Mouse (Mus musculus) C2C12 (cell line): ENCODE measurements around the gene Tmem80. TPM values are rescaled to one million over a fixed set of nuclear protein-coding genes. Genes with fewer than 3 reads are reported as not detected.
A peak's percentile ranks its signal among the peaks of the same experiment; 100 is the strongest.

Experiments
- H3K27me3 ChIP-seq: one replicate; pipeline ENCODE4 v1.6.1; 2011; ENCODE audit not compliant: control insufficient read depth, insufficient read depth, insufficient read length
- H3K36me3 ChIP-seq: one replicate; pipeline ENCODE4 v1.6.1; 2011; ENCODE audit not compliant: control insufficient read depth, insufficient read depth
- H3K4me3 ChIP-seq: one replicate; pipeline ENCODE4 v1.5.1; 2011; ENCODE audit warnings: mild to moderate bottlenecking, control low read depth; ENCODE audit not compliant: poor library complexity, insufficient read depth, severe bottlenecking
- H3K79me2 ChIP-seq: one replicate; pipeline ENCODE4 v1.6.1; 2011; ENCODE audit not compliant: control insufficient read depth, insufficient read depth
- H3K79me3 ChIP-seq: one replicate; pipeline ENCODE4 v1.6.1; 2011; ENCODE audit warnings: low read depth, control low read depth
- H3ac ChIP-seq: one replicate; pipeline ENCODE3; 2011; ENCODE audit warnings: low read depth; ENCODE audit not compliant: control insufficient read depth, insufficient read length
- CEBPB ChIP-seq: IDR thresholded peaks from one replicate; pipeline ENCODE4 v1.6.1; 2011; ENCODE audit warnings: low read depth, mild to moderate bottlenecking, control low read depth, moderate library complexity
- CTCF ChIP-seq: IDR thresholded peaks from one replicate; pipeline ENCODE4 v1.5.1; 2011; ENCODE audit not compliant: control insufficient read depth, insufficient read depth, insufficient read length
- FOSL1 ChIP-seq: IDR thresholded peaks from one replicate; pipeline ENCODE4 v1.8.0; 2011; ENCODE audit warnings: mild to moderate bottlenecking, low read length; ENCODE audit not compliant: poor library complexity, insufficient read depth, severe bottlenecking
- MAX ChIP-seq: IDR thresholded peaks from one replicate; pipeline ENCODE4 v1.6.1; 2011; ENCODE audit warnings: mild to moderate bottlenecking, control low read depth
- MYOD1 ChIP-seq: IDR thresholded peaks from one replicate; pipeline ENCODE4 v1.6.1; 2011; ENCODE audit warnings: low read depth; ENCODE audit not compliant: control insufficient read depth, insufficient read length
- MYOG ChIP-seq: IDR thresholded peaks from one replicate; pipeline ENCODE4 v1.6.1; 2011; ENCODE audit not compliant: control insufficient read depth, insufficient read length; ENCODE audit errors: extremely low read depth
- USF1 ChIP-seq: IDR thresholded peaks from one replicate; pipeline ENCODE4 v1.6.1; 2011; ENCODE audit warnings: low read depth, mild to moderate bottlenecking, control low read depth, moderate library complexity
- polyA plus RNA-seq: library from polyadenylated mRNA; unstranded; fragments of >200 nt; fragmentation: generic; extraction: Trizol; gene quantifications from one replicate; pipeline ENCODE4 v1.2.1, GENCODE M21; 2012; ENCODE audit warnings: missing spikeins

Gene Tmem80
- polyA plus RNA-seq, 1 experiment: 18.9 TPM

- H3K4me3 ChIP-seq: no peak overlapping the region
Measured at GRCm38 (mm10) chr7:141361510-141361909, 34.0 kb downstream of the Tmem80 start.

DNA sequence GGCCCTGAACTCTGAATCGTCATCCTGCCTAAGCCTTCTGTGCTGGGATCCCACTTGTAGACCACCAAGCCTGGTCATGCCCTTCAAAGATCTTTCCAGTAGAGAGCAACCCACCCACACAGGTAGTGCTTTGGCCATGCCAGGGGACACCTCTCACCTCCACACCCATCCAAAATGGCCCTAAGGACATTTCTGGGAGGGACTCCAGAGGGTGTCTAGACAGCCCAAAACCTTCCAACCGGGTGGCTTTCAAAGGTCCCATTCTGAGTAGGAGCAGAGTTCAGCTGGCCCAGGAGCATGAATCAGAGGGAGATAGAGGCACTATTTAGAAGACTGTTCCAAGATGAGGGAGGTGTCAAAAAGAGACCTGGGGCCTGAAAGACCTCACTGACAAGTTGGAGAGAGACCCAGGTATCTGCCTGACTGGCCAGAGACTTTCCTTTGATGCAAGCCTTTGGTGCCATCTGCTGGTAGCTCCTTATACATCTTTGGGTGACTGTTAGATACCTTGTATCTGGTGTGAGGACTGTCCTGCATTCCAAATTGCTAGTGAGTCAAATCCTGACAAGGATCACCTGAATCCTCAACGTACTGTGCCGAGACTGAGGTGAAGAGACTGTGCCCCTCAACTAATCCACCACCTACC, 35.7 kb downstream of the Tmem80 start:
- no peak for TF ChIP-seq USF1
- TF ChIP-seq CTCF: peak; percentile 46
- TF ChIP-seq CEBPB: no peak
- no peak for TF ChIP-seq MYOG
- TF ChIP-seq MYOD1: no peak
- no peak for TF ChIP-seq MAX
- no peak overlapping the region for H3ac ChIP-seq
- H3K79me2 ChIP-seq: no peaks in the 10 kb centered on the region
- H3K36me3 ChIP-seq: no peaks in the 10 kb centered on the region
- peaks cover 4% of the 10 kb centered on the region for H3K27me3 ChIP-seq
- H3K79me3 ChIP-seq: no peaks in the 10 kb centered on the region
- no peak overlapping the region for H3K4me3 ChIP-seq

More at GRCm38 (mm10) chr7:141361510-141361909, 34.0 kb downstream of the Tmem80 start:
- H3K27me3 ChIP-seq: peaks cover 4% of the 10 kb centered on the region
- H3K79me3 ChIP-seq: no peaks in the 10 kb centered on the region
- H3K36me3 ChIP-seq: no peaks in the 10 kb centered on the region
- no peak overlapping the region for H3ac ChIP-seq
- H3K79me2 ChIP-seq: no peaks in the 10 kb centered on the region
- no peak for TF ChIP-seq MAX
- no peak for TF ChIP-seq CTCF
- no peak for TF ChIP-seq USF1
- no peak for TF ChIP-seq MYOG
- no peak for TF ChIP-seq MYOD1
- no peak for TF ChIP-seq FOSL1
- no peak for TF ChIP-seq CEBPB

- TF ChIP-seq FOSL1: no peak
- TF ChIP-seq MYOG: no peak
- Histone ChIP-seq H3ac (no peak overlapping the region), H3K4me3 (no peak overlapping the region), H3K79me3 (no peaks in the 10 kb centered on the region), H3K27me3 (peaks cover 4% of the 10 kb centered on the region), H3K36me3 (no peaks in the 10 kb centered on the region), H3K79me2 (no peaks in the 10 kb centered on the region)
Measured at GRCm38 (mm10) chr7:141363752-141364125, 36.2 kb downstream of the Tmem80 start.

DNA sequence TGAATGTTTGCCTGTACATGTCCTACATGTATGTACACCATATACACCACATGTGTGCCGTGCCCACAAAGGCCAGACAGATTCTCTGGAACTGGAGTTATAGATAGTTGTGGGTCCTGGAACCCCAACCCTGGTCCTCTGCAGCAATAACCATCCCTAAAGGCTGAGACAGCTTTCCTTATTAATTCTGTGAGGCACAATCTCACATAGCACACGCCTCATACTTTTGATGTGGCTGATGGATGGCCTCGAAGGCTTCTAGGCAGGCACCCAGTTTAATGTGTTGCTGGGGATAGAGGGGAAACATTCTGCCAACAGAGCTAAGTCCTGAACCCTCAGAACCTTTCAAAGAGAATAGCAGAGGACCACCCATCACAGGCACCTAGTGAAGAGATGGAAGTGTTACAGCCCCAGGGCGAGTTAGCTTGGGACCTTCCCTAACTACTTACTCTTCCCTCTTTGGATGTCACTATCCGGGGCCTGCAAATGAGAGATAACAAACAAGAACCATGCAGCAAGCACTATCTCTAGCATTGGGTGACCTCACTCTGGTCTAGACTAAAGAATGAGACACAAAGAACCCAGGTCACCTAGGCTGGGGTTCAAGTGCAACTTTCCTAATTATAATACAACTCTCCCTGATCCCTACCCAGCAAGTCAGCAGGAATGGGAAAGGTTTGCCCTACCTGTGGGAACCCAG, 37.0 kb downstream of the Tmem80 start:
- Histone ChIP-seq H3ac (no peak overlapping the region), H3K36me3 (no peaks in the 10 kb centered on the region), H3K27me3 (peaks cover 4% of the 10 kb centered on the region), H3K4me3 (no peak overlapping the region), H3K79me2 (no peaks in the 10 kb centered on the region), H3K79me3 (no peaks in the 10 kb centered on the region)
- TF ChIP-seq CTCF: no peak
- TF ChIP-seq CEBPB: no peak
- no peak for TF ChIP-seq MYOD1
- TF ChIP-seq MAX: no peak
- TF ChIP-seq USF1: no peak
- TF ChIP-seq FOSL1: no peak

DNA sequence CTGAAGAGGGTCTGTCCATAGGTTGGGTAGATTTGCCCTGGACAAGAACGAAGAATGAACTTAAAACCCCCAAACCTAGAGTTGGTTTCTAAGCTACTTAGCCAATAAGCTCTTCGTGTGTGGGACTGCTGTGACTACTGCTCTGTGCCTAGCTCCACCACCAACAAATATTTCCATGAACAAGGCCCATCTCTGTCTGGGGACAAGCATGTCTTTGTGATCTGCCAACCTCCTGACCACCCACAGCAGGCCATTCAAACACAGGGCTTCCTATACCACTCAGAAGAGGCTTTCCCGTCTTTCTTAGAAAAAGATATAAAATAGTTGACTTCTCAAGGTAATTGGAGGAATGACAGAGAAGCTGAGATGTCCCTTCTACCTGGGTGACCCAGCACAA, 37.5 kb downstream of the Tmem80 start:
- Histone ChIP-seq H3K4me3 (no peak overlapping the region), H3ac (no peak overlapping the region), H3K27me3 (peaks cover 4% of the 10 kb centered on the region), H3K79me2 (no peaks in the 10 kb centered on the region), H3K36me3 (no peaks in the 10 kb centered on the region), H3K79me3 (no peaks in the 10 kb centered on the region)
- TF ChIP-seq MYOD1 (no peak), CTCF (no peak), MAX (no peak), MYOG (no peak), FOSL1 (no peak), USF1 (no peak), CEBPB (no peak)

DNA sequence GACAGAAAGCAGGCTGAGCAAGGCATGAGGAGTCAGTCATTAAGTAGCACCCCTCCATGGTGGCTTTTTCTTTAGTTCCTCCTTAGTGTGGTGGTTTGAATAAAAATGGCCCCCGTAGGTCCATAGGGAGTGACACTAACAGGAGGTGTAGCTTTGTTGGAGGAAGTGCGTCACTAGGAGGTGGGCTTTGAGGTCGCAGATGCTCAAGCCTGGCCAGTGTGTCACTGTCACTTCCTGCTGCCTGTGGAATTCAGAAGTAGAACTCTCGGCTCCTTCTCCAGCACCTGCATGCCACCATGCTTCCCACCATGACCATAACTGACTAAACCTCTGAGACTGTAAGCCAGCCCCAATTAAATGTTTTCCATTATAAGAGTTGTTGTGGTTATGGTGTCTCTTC, 39.8 kb downstream of the Tmem80 start:
- Histone ChIP-seq H3K4me3 (no peak overlapping the region), H3K79me2 (no peaks in the 10 kb centered on the region), H3K27me3 (no peaks in the 10 kb centered on the region), H3K79me3 (no peaks in the 10 kb centered on the region), H3ac (no peak overlapping the region), H3K36me3 (no peaks in the 10 kb centered on the region)
- no peak for TF ChIP-seq FOSL1
- TF ChIP-seq MYOG: no peak
- no peak for TF ChIP-seq MYOD1
- no peak for TF ChIP-seq CEBPB
- no peak for TF ChIP-seq MAX
- no peak for TF ChIP-seq USF1
- TF ChIP-seq CTCF: no peak
